Mouse (Mus musculus) ES-E14 (cell line): ENCODE data around the gene Rps19bp1. TPM values are rescaled to one million over a fixed set of nuclear protein-coding genes. Genes with fewer than 3 reads are reported as not detected.

ENCODE experiments used
- DNase-seq: peaks from one replicate; pipeline ENCODE4 v3.0.0-alpha.2; 2013; ENCODE audit warnings: low read depth, low spot score
- H3K27ac ChIP-seq: 2 replicates; pipeline ENCODE4 v1.5.1; 2012; ENCODE audit warnings: low read depth, mild to moderate bottlenecking, low read length, moderate library complexity, mixed read lengths; ENCODE audit not compliant: poor library complexity, insufficient read depth, severe bottlenecking
- H3K36me3 ChIP-seq: 2 replicates; pipeline ENCODE4 v1.6.1; 2012; ENCODE audit warnings: mild to moderate bottlenecking, low read length, moderate library complexity, mixed read lengths; ENCODE audit not compliant: control insufficient read depth, poor library complexity, insufficient read depth, severe bottlenecking
- H3K4me1 ChIP-seq, 2 experiments: fragments of 150-350 bp in 1 of 2; sonication (generic) in 1 of 2; 2 replicates each; pipeline ENCODE4 v1.6.1; 2012; ENCODE audit warnings: low read length in 2 of 2, mild to moderate bottlenecking in 1 of 2, mixed read lengths in 1 of 2; ENCODE audit not compliant: control insufficient read depth in 2 of 2, insufficient read depth in 2 of 2, poor library complexity in 1 of 2
- H3K4me3 ChIP-seq, 2 experiments: fragments of 150-350 bp in 1 of 2; sonication (generic) in 1 of 2; 2 replicates each; pipeline ENCODE4 v1.5.1; 2012; ENCODE audit warnings: low read length in 2 of 2, low read depth in 1 of 2, mild to moderate bottlenecking in 1 of 2, mixed read lengths in 1 of 2; ENCODE audit not compliant: insufficient read depth in 1 of 2, poor library complexity in 1 of 2, severe bottlenecking in 1 of 2
- H3K9ac ChIP-seq: 2 replicates; pipeline ENCODE4 v1.6.1; 2012; ENCODE audit warnings: low read depth, mild to moderate bottlenecking, low read length, mixed read lengths; ENCODE audit not compliant: poor library complexity, insufficient read depth, severe bottlenecking
- H3K9me3 ChIP-seq: fragments of 150-350 bp; sonication (generic); 2 replicates; pipeline ENCODE4 v1.6.1; 2012; ENCODE audit warnings: low read depth, mild to moderate bottlenecking, low read length; ENCODE audit not compliant: control insufficient read depth, insufficient read depth
- CHD2 ChIP-seq: IDR thresholded peaks from 2 replicates; pipeline ENCODE4 v1.6.1; 2014; ENCODE audit warnings: mild to moderate bottlenecking, low read depth, low read length, inconsistent platforms
- HCFC1 ChIP-seq: IDR thresholded peaks from 2 replicates; pipeline ENCODE4 v1.6.1; 2012; ENCODE audit warnings: low read length, inconsistent platforms, borderline replicate concordance; ENCODE audit not compliant: insufficient read depth
- MAFK ChIP-seq: IDR thresholded peaks from 2 replicates; pipeline ENCODE4 v1.6.1; 2014; ENCODE audit warnings: mild to moderate bottlenecking, low read depth, low read length, inconsistent platforms; ENCODE audit not compliant: insufficient read depth
- ZC3H11A ChIP-seq: IDR thresholded peaks from 2 replicates; pipeline ENCODE4 v1.6.1; 2012; ENCODE audit warnings: low read depth, mild to moderate bottlenecking, inconsistent platforms, low read length, borderline replicate concordance
- ZNF384 ChIP-seq: IDR thresholded peaks from 2 replicates; pipeline ENCODE4 v1.6.1; 2012; ENCODE audit warnings: low read depth, low read length, inconsistent platforms
- in situ Hi-C, 2 experiments: fragments of 600-800 bp; cut with MboI; formaldehyde crosslinking; loops; one replicate each; pipeline ENCODE4 v1.15.1; 2025; ENCODE audit warnings: low sequenced_read_pairs in 2 of 2, inconsistent platforms in 1 of 2; ENCODE audit not compliant: unreplicated experiment in 2 of 2
- total RNA-seq: library from RNA; depleted of rRNA; stranded (reverse); fragments of 300-350 nt; gene quantifications from 2 replicates; pipeline ENCODE4 v1.2.3, GENCODE M21; 2012

Gene Rps19bp1
- total RNA-seq, 1 experiment: 59.4 TPM

- in situ Hi-C loops: no loop called here
- no peak overlapping the region for H3K4me3 ChIP-seq
Observed at GRCm38 (mm10) chr15:80279053-80279452, 14.9 kb upstream of the Rps19bp1 start.

GRCm38 (mm10) chr15:80278121-80278759 lies 14.1 kb upstream of the Rps19bp1 start:
- no peak overlapping the region for H3K27ac ChIP-seq
- no peak for DNase-seq
- H3K4me1 ChIP-seq: peaks cover 0 to under 1% of the 10 kb centered on the region in 2 experiments; a peak in 1 of 4 replicates
- in situ Hi-C loops: no loop called here
- TF ChIP-seq ZC3H11A: no peak
- TF ChIP-seq ZNF384: no peak
- TF ChIP-seq HCFC1: no peak
- TF ChIP-seq MAFK: no peak
- TF ChIP-seq CHD2: no peak
- H3K4me3 ChIP-seq: no peak overlapping the region
- no peaks in the 10 kb centered on the region for H3K9me3 ChIP-seq
- no peaks in the 10 kb centered on the region for H3K36me3 ChIP-seq
- no peak overlapping the region for H3K9ac ChIP-seq

More at GRCm38 (mm10) chr15:80279053-80279452, 14.9 kb upstream of the Rps19bp1 start:
- Histone ChIP-seq H3K36me3 (no peaks in the 10 kb centered on the region), H3K4me1 (no peaks in the 10 kb centered on the region), H3K9ac (no peak overlapping the region), H3K9me3 (no peaks in the 10 kb centered on the region), H3K27ac (no peak overlapping the region)
- DNase-seq: no peak
- TF ChIP-seq ZC3H11A (no peak), CHD2 (no peak)

- DNase-seq: peak; percentile 72
- no peaks in the 10 kb centered on the region for H3K36me3 ChIP-seq
- in situ Hi-C loops: no loop called here
- peaks cover 0 to 1% of the 10 kb centered on the region in 2 experiments; a peak in 1 of 4 replicates for H3K4me1 ChIP-seq
- TF ChIP-seq MAFK (0 out of 2 replicates have a peak, but pooled peaks have one; percentile 13), ZC3H11A (no peak), ZNF384 (no peak), CHD2 (no peak), HCFC1 (no peak)
- no peak overlapping the region for H3K4me3 ChIP-seq
- H3K27ac ChIP-seq: no peak overlapping the region
- no peaks in the 10 kb centered on the region for H3K9me3 ChIP-seq
- no peak overlapping the region for H3K9ac ChIP-seq
Observed at GRCm38 (mm10) chr15:80277625-80278024, 13.5 kb upstream of the Rps19bp1 start.

GRCm38 (mm10) chr15:80277107-80277506 lies 13.0 kb upstream of the Rps19bp1 start:
- no peak for DNase-seq
- Histone ChIP-seq H3K27ac (no peak overlapping the region), H3K9me3 (no peaks in the 10 kb centered on the region), H3K4me1 (peaks cover 0 to 1% of the 10 kb centered on the region in 2 experiments; a peak in 1 of 4 replicates), H3K4me3 (no peak overlapping the region), H3K9ac (no peak overlapping the region), H3K36me3 (no peaks in the 10 kb centered on the region)
- TF ChIP-seq ZC3H11A (no peak), CHD2 (no peak)
- in situ Hi-C loops: no loop called here
